Mouse (Mus musculus): ENCODE data around the gene S100a13. TPM values are rescaled to one million over a fixed set of nuclear protein-coding genes. Genes with fewer than 3 reads are reported as not detected.
A peak's percentile ranks its signal among the peaks of the same experiment; 100 is the strongest.

S100a13 gene
- polyA plus RNA-seq, 1 experiment, result 93.3 TPM

GRCm38 (mm10) chr3:90475151-90475830 is 38.9 kb upstream of the S100a13 start:
- TF ChIP-seq CTCF (IDR thresholded peaks at IDR 0.05; ENCODE audit: control insufficient read depth, insufficient read depth, low read length) (no peak), POLR2A (IDR thresholded peaks at IDR 0.05; ENCODE audit: borderline replicate concordance, control insufficient read depth, low read depth, low read length) (no peak)
- Histone ChIP-seq H3K4me3 (replicated peaks; ENCODE audit: control insufficient read depth, low read depth, low read length) (peak overlapping the region; percentile 73), H3K27ac (ENCODE audit: control insufficient read depth, insufficient read depth, low read depth, low read length, poor library complexity) (no peak overlapping the region), H3K4me1 (ENCODE audit: control insufficient read depth, insufficient read depth, low read length) (peaks cover 1% of the 10 kb centered on the region; the same call in 1 of the 2 replicates)
- WGBS, result 25% methylated on average over 16 of the region's 16 CpGs

GRCm38 (mm10) chr3:90475831-90476611 is 38.2 kb upstream of the S100a13 start, which contains the start of gene Ilf2:
Ilf2 (plus strand) TSS chr3:90476126.
- TF ChIP-seq POLR2A (IDR thresholded peaks at IDR 0.05; ENCODE audit: borderline replicate concordance, control insufficient read depth, low read depth, low read length), result peak; percentile 69; the same call in 1 of the 2 replicates
- TF ChIP-seq CTCF (IDR thresholded peaks at IDR 0.05; ENCODE audit: control insufficient read depth, insufficient read depth, low read length), result 0 out of 2 replicates have a peak, but pooled peaks have one; percentile 23
- Histone ChIP-seq H3K4me1 (ENCODE audit: control insufficient read depth, insufficient read depth, low read length) (peaks cover 1% of the 10 kb centered on the region; the same call in 1 of the 2 replicates), H3K27ac (ENCODE audit: control insufficient read depth, insufficient read depth, low read depth, low read length, poor library complexity) (peak within 1 kb of the TSS; percentile 72), H3K4me3 (replicated peaks; ENCODE audit: control insufficient read depth, low read depth, low read length) (peak within 1 kb of the TSS; percentile 93)
- WGBS, result under 1% methylated on average over 45 of the region's 45 CpGs

- H3K27ac ChIP-seq (ENCODE audit: control insufficient read depth, insufficient read depth, low read depth, low read length, poor library complexity), result no peak overlapping the region
- no peak for TF ChIP-seq CTCF (IDR thresholded peaks at IDR 0.05; ENCODE audit: control insufficient read depth, insufficient read depth, low read length)
- no peak for TF ChIP-seq POLR2A (IDR thresholded peaks at IDR 0.05; ENCODE audit: borderline replicate concordance, control insufficient read depth, low read depth, low read length)
- no peaks in the 10 kb centered on the region for H3K4me1 ChIP-seq (ENCODE audit: control insufficient read depth, insufficient read depth, low read length)
- no peak overlapping the region for H3K4me3 ChIP-seq (replicated peaks; ENCODE audit: control insufficient read depth, low read depth, low read length)
- WGBS, result 83% methylated on average over 5 of the region's 5 CpGs
Measured at GRCm38 (mm10) chr3:90486998-90487397, 27.2 kb upstream of the S100a13 start.

GRCm38 (mm10) chr3:90488576-90488975 is 25.7 kb upstream of the S100a13 start:
- Histone ChIP-seq H3K27ac (ENCODE audit: control insufficient read depth, insufficient read depth, low read depth, low read length, poor library complexity) (no peak overlapping the region), H3K4me3 (replicated peaks; ENCODE audit: control insufficient read depth, low read depth, low read length) (no peak overlapping the region), H3K4me1 (ENCODE audit: control insufficient read depth, insufficient read depth, low read length) (no peaks in the 10 kb centered on the region)
- 89% methylated on average over 6 of the region's 6 CpGs for WGBS
- TF ChIP-seq CTCF (IDR thresholded peaks at IDR 0.05; ENCODE audit: control insufficient read depth, insufficient read depth, low read length) (no peak), POLR2A (IDR thresholded peaks at IDR 0.05; ENCODE audit: borderline replicate concordance, control insufficient read depth, low read depth, low read length) (no peak)

GRCm38 (mm10) chr3:90490696-90491256 is 23.5 kb upstream of the S100a13 start, which contains the start of gene Snapin:
Snapin (minus strand) TSS chr3:90491033.
- H3K4me3 ChIP-seq (replicated peaks; ENCODE audit: control insufficient read depth, low read depth, low read length), result peak within 1 kb of the TSS; percentile 91
- peak within 1 kb of the TSS; percentile 92 for H3K27ac ChIP-seq (ENCODE audit: control insufficient read depth, insufficient read depth, low read depth, low read length, poor library complexity)
- WGBS, result under 1% methylated on average over 37 of the region's 37 CpGs
- TF ChIP-seq CTCF (IDR thresholded peaks at IDR 0.05; ENCODE audit: control insufficient read depth, insufficient read depth, low read length) (peak; percentile 85), POLR2A (IDR thresholded peaks at IDR 0.05; ENCODE audit: borderline replicate concordance, control insufficient read depth, low read depth, low read length) (peak; percentile 63; the same call in 1 of the 2 replicates)
- no peaks in the 10 kb centered on the region for H3K4me1 ChIP-seq (ENCODE audit: control insufficient read depth, insufficient read depth, low read length)

- WGBS, result 33% methylated on average over 2 of the region's 2 CpGs
- H3K27ac ChIP-seq (ENCODE audit: control insufficient read depth, insufficient read depth, low read depth, low read length, poor library complexity), result no peak overlapping the region
- H3K4me3 ChIP-seq (replicated peaks; ENCODE audit: control insufficient read depth, low read depth, low read length), result no peak overlapping the region
- TF ChIP-seq CTCF (IDR thresholded peaks at IDR 0.05; ENCODE audit: control insufficient read depth, insufficient read depth, low read length) (no peak), POLR2A (IDR thresholded peaks at IDR 0.05; ENCODE audit: borderline replicate concordance, control insufficient read depth, low read depth, low read length) (no peak)
- no peaks in the 10 kb centered on the region for H3K4me1 ChIP-seq (ENCODE audit: control insufficient read depth, insufficient read depth, low read length)
Measured at GRCm38 (mm10) chr3:90491350-90491749, 22.9 kb upstream of the S100a13 start.

GRCm38 (mm10) chr3:90493831-90494540 is 20.2 kb upstream of the S100a13 start:
- no peaks in the 10 kb centered on the region for H3K4me1 ChIP-seq (ENCODE audit: control insufficient read depth, insufficient read depth, low read length)
- TF ChIP-seq CTCF (IDR thresholded peaks at IDR 0.05; ENCODE audit: control insufficient read depth, insufficient read depth, low read length) (no peak), POLR2A (IDR thresholded peaks at IDR 0.05; ENCODE audit: borderline replicate concordance, control insufficient read depth, low read depth, low read length) (no peak)
- no peak overlapping the region for H3K4me3 ChIP-seq (replicated peaks; ENCODE audit: control insufficient read depth, low read depth, low read length)
- WGBS, result 82% methylated on average over 4 of the region's 4 CpGs
- H3K27ac ChIP-seq (ENCODE audit: control insufficient read depth, insufficient read depth, low read depth, low read length, poor library complexity), result no peak overlapping the region

Data from bone marrow, adult 2 months (tissue).